Mouse (Mus musculus): ENCODE measurements around the gene Wipf1.

- no peak for TF ChIP-seq GATA1 (IDR thresholded peaks at IDR 0.05; ENCODE audit: borderline replicate concordance, low read length)
- TF ChIP-seq CTCF (IDR thresholded peaks at IDR 0.05; ENCODE audit: low read depth, low read length) = no peak
- no peak for TF ChIP-seq GATA2 (IDR thresholded peaks at IDR 0.05; ENCODE audit: borderline replicate concordance, low read depth, low read length)
- no peak for TF ChIP-seq TAL1 (conservative IDR thresholded peaks at IDR 0.05; ENCODE audit: low read depth, low read length)
- TF ChIP-seq POLR2AphosphoS5 (IDR thresholded peaks at IDR 0.05; ENCODE audit: insufficient replicate concordance, low read depth, low read length) = no peak
Observed at GRCm38 (mm10) chr2:73467071-73467851, 62.3 kb downstream of the Wipf1 start.

All from G1E (cell line).